Mouse (Mus musculus) heart, postnatal 0 days (tissue): ENCODE measurements around the gene Dpp10.

ENCODE experiments used
- CTCF ChIP-seq: IDR thresholded peaks from 2 replicates; pipeline ENCODE4 v1.5.1; 2016; ENCODE audit warnings: antibody characterized with exemption, control low read depth, low read depth
- EP300 ChIP-seq: IDR thresholded peaks from 2 replicates; pipeline ENCODE4 v1.6.1; 2016; ENCODE audit warnings: antibody characterized with exemption, low read depth

GRCm38 (mm10) chr1:123584857-123585256, 460.5 kb downstream of the Dpp10 start:
- no peak for TF ChIP-seq CTCF
- TF ChIP-seq EP300, result no peak
